Mouse (Mus musculus) stomach, postnatal 0 days (tissue): ENCODE measurements around the gene Baiap2.

Source experiments
- CTCF ChIP-seq: IDR thresholded peaks from 2 replicates; pipeline ENCODE4 v1.5.1; 2016; ENCODE audit warnings: antibody characterized with exemption, low read depth, mild to moderate bottlenecking, moderate library complexity
- EP300 ChIP-seq: optimal IDR thresholded peaks from 2 replicates; pipeline ENCODE3; 2016; ENCODE audit warnings: antibody characterized with exemption

DNA sequence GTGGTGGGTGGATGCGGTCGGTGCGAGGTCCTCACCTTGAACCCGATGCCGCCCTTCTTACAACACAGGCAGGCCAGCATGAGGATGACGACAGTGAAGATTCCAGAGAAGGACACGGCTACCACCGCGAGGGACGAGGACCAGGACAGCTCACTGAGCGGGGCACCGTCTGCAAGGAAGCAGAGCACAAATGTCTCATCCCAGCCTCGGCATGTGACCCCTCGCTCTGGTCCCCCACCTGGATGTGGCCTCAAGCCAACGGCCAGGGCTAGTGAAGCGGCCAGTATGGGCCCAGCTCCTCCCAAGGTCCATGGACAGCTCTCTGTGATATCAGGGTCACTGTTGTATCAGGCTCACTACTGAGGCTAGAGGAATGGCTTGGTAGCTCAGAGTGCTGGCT, 78.8 kb downstream of the Baiap2 start:
- TF ChIP-seq CTCF (no peak), EP300 (no peak)
